Mouse (Mus musculus): ENCODE measurements around the gene Casp3. TPM values are rescaled to one million over a fixed set of nuclear protein-coding genes. Genes with fewer than 3 reads are reported as not detected.

Gene Casp3
- polyA plus RNA-seq, 1 experiment from 2014 or later, result 73.5 TPM

DNA sequence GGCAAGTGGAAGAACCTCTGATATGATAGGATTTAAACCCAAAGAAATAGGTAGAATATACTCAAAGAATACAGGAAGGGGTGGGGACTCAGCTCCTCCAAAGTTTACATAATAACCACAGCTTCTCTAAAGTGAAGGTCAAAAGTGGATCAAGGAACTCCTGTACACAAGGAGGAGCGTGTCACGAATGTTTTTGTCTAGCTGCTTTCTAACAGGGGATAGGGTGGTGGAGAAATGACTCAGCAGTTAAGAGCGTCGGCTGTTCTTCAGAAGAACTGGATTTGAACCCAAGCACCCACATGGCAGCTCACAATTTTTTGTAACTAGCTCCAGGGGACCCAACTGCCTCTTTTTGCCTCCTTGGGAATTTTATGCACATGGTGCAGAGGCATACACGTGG, 22.8 kb downstream of the Casp3 start:
- Histone ChIP-seq H3K9me3 (ENCODE audit: low read length) (no peaks in the 10 kb centered on the region), H3K9ac (replicated peaks; ENCODE audit: low read length) (no peak overlapping the region), H3K27ac (ENCODE audit: low read length) (no peak overlapping the region), H3K27me3 (ENCODE audit: insufficient read depth, low read length) (no peaks in the 10 kb centered on the region), H3K36me3 (ENCODE audit: insufficient read depth, low read length) (peaks cover 31% of the 10 kb centered on the region), H3K4me3 (ENCODE audit: low read length) (no peak overlapping the region), H3K4me1 (ENCODE audit: insufficient read depth, low read length) (no peaks in the 10 kb centered on the region), H3K4me2 (replicated peaks; ENCODE audit: low read depth, low read length) (no peak overlapping the region)
- 82% methylated on average over 5 of the region's 5 CpGs for WGBS
- ATAC-seq (ENCODE audit: low FRiP score, low TSS enrichment), result no peak

- WGBS, result 87% methylated on average over 5 of the region's 5 CpGs
- Histone ChIP-seq H3K9ac (replicated peaks; ENCODE audit: low read length) (no peak overlapping the region), H3K4me3 (ENCODE audit: low read length) (no peak overlapping the region), H3K36me3 (ENCODE audit: insufficient read depth, low read length) (peaks cover 17% of the 10 kb centered on the region), H3K9me3 (ENCODE audit: low read length) (no peaks in the 10 kb centered on the region), H3K27ac (ENCODE audit: low read length) (no peak overlapping the region), H3K27me3 (ENCODE audit: insufficient read depth, low read length) (no peaks in the 10 kb centered on the region), H3K4me2 (replicated peaks; ENCODE audit: low read depth, low read length) (no peak overlapping the region), H3K4me1 (ENCODE audit: insufficient read depth, low read length) (no peaks in the 10 kb centered on the region)
- ATAC-seq (ENCODE audit: low FRiP score, low TSS enrichment), result no peak
Observed at GRCm38 (mm10) chr8:46641272-46641671, 24.2 kb downstream of the Casp3 start.

- peaks cover 5% of the 10 kb centered on the region; the same call in 1 of the 2 replicates for H3K4me1 ChIP-seq (ENCODE audit: insufficient read depth, low read length)
- H3K9ac ChIP-seq (replicated peaks; ENCODE audit: low read length), result no peak overlapping the region
- H3K4me3 ChIP-seq (ENCODE audit: low read length), result no peak overlapping the region
- 77% methylated on average over 4 of the region's 4 CpGs for WGBS
- H3K4me2 ChIP-seq (replicated peaks; ENCODE audit: low read depth, low read length), result no peak overlapping the region
- H3K36me3 ChIP-seq (ENCODE audit: insufficient read depth, low read length), result no peaks in the 10 kb centered on the region
- no peaks in the 10 kb centered on the region for H3K27me3 ChIP-seq (ENCODE audit: insufficient read depth, low read length)
- no peaks in the 10 kb centered on the region for H3K9me3 ChIP-seq (ENCODE audit: low read length)
- no peak for ATAC-seq (ENCODE audit: low FRiP score, low TSS enrichment)
- H3K27ac ChIP-seq (ENCODE audit: low read length), result no peak overlapping the region
Observed at GRCm38 (mm10) chr8:46648421-46648820, 31.3 kb downstream of the Casp3 start.

DNA sequence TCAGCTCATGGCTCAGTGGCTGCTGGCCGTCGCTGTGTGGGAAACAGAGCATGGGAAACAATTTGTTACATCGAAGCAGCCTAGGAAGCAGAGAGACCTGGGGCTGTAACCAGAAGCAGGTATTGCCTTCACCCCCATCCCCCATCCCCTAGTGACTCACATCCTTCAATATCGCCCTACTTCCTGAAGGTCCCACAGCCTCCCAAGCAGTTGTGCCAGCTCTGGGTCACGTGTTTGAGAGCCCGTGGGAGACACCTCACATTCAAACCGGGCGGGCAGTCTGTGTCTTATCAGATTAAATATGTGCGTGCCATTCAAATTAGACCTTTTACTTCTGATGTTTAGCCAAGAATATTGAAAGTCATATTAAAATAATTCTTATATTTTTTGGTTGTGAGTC, 34.8 kb downstream of the Casp3 start:
- 48% methylated on average over 9 of the region's 9 CpGs for WGBS
- H3K36me3 ChIP-seq (ENCODE audit: insufficient read depth, low read length), result no peaks in the 10 kb centered on the region
- H3K4me1 ChIP-seq (ENCODE audit: insufficient read depth, low read length), result peaks cover 5% of the 10 kb centered on the region; the same call in 1 of the 2 replicates
- no peaks in the 10 kb centered on the region for H3K27me3 ChIP-seq (ENCODE audit: insufficient read depth, low read length)
- peak; percentile 49; the same call in 1 of the 2 replicates for ATAC-seq (ENCODE audit: low FRiP score, low TSS enrichment)
- H3K4me3 ChIP-seq (ENCODE audit: low read length), result no peak overlapping the region
- H3K27ac ChIP-seq (ENCODE audit: low read length), result no peak overlapping the region
- H3K9me3 ChIP-seq (ENCODE audit: low read length), result no peaks in the 10 kb centered on the region
- no peak overlapping the region for H3K9ac ChIP-seq (replicated peaks; ENCODE audit: low read length)
- no peak overlapping the region for H3K4me2 ChIP-seq (replicated peaks; ENCODE audit: low read depth, low read length)

- Histone ChIP-seq H3K9me3 (ENCODE audit: low read length) (no peaks in the 10 kb centered on the region), H3K4me2 (replicated peaks; ENCODE audit: low read depth, low read length) (no peak overlapping the region), H3K4me3 (ENCODE audit: low read length) (no peak overlapping the region), H3K4me1 (ENCODE audit: insufficient read depth, low read length) (peaks cover 5% of the 10 kb centered on the region; the same call in 1 of the 2 replicates), H3K9ac (replicated peaks; ENCODE audit: low read length) (no peak overlapping the region), H3K36me3 (ENCODE audit: insufficient read depth, low read length) (no peaks in the 10 kb centered on the region), H3K27me3 (ENCODE audit: insufficient read depth, low read length) (no peaks in the 10 kb centered on the region), H3K27ac (ENCODE audit: low read length) (no peak overlapping the region)
- whole genome bisulfite sequencing, result 66% methylated on average over 2 of the region's 2 CpGs
- no peak for ATAC-seq (ENCODE audit: low FRiP score, low TSS enrichment)
Observed at GRCm38 (mm10) chr8:46655919-46656318, 38.8 kb downstream of the Casp3 start.

GRCm38 (mm10) chr8:46671496-46671895, 54.4 kb downstream of the Casp3 start:
- WGBS, result 0% methylated on average over 2 of the region's 2 CpGs
- 0 out of 2 replicates have a peak, but pooled peaks have one; percentile 51 for ATAC-seq (ENCODE audit: low FRiP score, low TSS enrichment)
- Histone ChIP-seq H3K9me3 (ENCODE audit: low read length) (peaks cover 4% of the 10 kb centered on the region; the same call in 1 of the 2 replicates), H3K27ac (ENCODE audit: low read length) (no peak overlapping the region), H3K4me3 (ENCODE audit: low read length) (no peak overlapping the region), H3K36me3 (ENCODE audit: insufficient read depth, low read length) (no peaks in the 10 kb centered on the region), H3K27me3 (ENCODE audit: insufficient read depth, low read length) (no peaks in the 10 kb centered on the region), H3K4me2 (replicated peaks; ENCODE audit: low read depth, low read length) (no peak overlapping the region), H3K9ac (replicated peaks; ENCODE audit: low read length) (no peak overlapping the region), H3K4me1 (ENCODE audit: insufficient read depth, low read length) (no peaks in the 10 kb centered on the region)

DNA sequence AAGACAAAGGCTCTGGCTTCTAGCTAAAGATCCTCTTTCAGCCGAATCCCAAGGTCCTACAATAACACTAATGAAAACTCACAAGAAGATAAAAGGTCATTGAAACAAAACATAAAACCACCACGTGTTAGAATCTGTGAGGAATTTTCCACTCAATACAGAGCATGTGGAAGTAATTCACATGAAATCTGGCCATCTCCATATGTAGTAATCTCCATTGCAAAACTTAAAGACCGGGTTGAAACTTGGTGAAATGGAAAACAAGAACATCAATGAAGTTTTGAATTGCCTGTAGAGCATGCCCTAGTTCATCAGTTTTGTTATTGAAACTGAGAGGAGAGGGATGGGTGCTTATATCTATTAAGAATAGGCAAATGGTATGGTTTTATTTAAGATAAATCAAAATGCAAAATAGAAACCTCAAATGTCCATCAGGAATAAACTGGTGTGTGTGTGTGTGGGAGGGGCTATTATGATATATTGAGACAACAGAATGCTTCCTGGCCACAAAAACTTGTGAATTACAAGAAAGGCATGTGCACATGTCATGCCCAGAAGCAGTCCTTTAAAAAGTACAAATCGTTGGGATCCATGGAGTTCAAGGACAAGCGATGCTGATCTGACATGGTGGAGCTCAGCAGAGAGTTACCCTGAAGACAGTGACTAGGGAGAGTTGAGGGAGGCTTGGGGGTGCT, 63.7 kb downstream of the Casp3 start:
- Histone ChIP-seq H3K4me1 (ENCODE audit: insufficient read depth, low read length) (no peaks in the 10 kb centered on the region), H3K4me2 (replicated peaks; ENCODE audit: low read depth, low read length) (no peak overlapping the region), H3K9me3 (ENCODE audit: low read length) (0 out of 2 replicates have a peak, but pooled peaks cover 4% of the 10 kb centered on the region), H3K4me3 (ENCODE audit: low read length) (no peak overlapping the region), H3K9ac (replicated peaks; ENCODE audit: low read length) (no peak overlapping the region), H3K36me3 (ENCODE audit: insufficient read depth, low read length) (no peaks in the 10 kb centered on the region), H3K27me3 (ENCODE audit: insufficient read depth, low read length) (no peaks in the 10 kb centered on the region), H3K27ac (ENCODE audit: low read length) (no peak overlapping the region)
- no peak for ATAC-seq (ENCODE audit: low FRiP score, low TSS enrichment)
- WGBS, result 57% methylated on average over 5 of the region's 5 CpGs

DNA sequence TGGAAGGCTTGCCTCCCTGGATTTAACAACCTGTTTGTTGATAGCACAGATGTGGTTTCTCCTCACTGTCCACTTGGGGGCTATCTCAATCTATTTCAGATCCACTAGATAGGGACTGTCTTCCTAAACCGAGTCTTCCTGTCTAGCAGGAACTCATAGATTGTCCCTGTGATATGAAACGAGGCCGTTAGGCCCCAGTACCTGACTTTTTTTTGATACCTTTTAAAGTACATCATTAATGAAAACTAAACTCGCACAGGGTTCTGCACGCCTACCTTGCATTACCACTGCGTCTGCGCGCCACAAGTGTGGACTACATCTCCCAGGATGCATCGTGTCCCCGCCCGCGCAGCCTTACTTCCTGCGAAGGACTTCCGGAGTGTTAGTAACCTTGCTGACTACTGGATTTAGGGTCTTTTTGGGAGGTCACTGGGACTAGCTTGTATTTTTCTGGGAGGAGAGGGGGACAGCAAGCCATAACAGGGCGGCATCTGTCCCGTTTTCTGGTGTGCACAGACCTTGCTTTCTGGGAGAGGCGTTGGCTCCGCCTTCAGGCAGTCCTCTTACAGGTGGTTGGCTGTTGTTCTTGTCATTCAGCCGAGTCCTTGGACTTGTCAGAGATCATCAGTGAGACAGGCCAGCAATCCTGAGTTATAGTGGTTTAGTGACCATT, 69.7 kb downstream of the Casp3 start:
- under 1% methylated on average over 19 of the region's 19 CpGs for WGBS
- Histone ChIP-seq H3K4me1 (ENCODE audit: insufficient read depth, low read length) (no peaks in the 10 kb centered on the region), H3K4me3 (ENCODE audit: low read length) (peak overlapping the region; percentile 69), H3K4me2 (replicated peaks; ENCODE audit: low read depth, low read length) (peak overlapping the region; percentile 43), H3K36me3 (ENCODE audit: insufficient read depth, low read length) (no peaks in the 10 kb centered on the region), H3K9me3 (ENCODE audit: low read length) (no peaks in the 10 kb centered on the region), H3K27me3 (ENCODE audit: insufficient read depth, low read length) (no peaks in the 10 kb centered on the region), H3K27ac (ENCODE audit: low read length) (peak overlapping the region; percentile 94), H3K9ac (replicated peaks; ENCODE audit: low read length) (peak overlapping the region; percentile 85)
- peak; percentile 100 for ATAC-seq (ENCODE audit: low FRiP score, low TSS enrichment)
